Mouse (Mus musculus) stomach, postnatal 0 days (tissue): ENCODE measurements at regions not wholly inside any gene's neighbourhood (a gene's known extent, or its start where the extent isn't known, plus 50 kb on each side); places are given as distances from the start of the nearest gene placed in this dataset.
A peak's percentile ranks its signal among the peaks of the same experiment; 100 is the strongest.

ENCODE experiments used
- ATAC-seq: fragments of 200-750 bp; cut with Nextera tagmentation; 2 replicates; pipeline ENCODE4 v1.8.0; 2017; ENCODE audit not compliant: low FRiP score, low TSS enrichment
- DNase-seq: peaks from one replicate; pipeline ENCODE4 v3.0.0-alpha.2; 2016; ENCODE audit warnings: low spot score
- H3K27ac ChIP-seq: fragments of 300-500 bp; sonication (generic); replicated peaks from 2 replicates; pipeline ENCODE4 v1.5.1; 2014; ENCODE audit warnings: mild to moderate bottlenecking, control low read depth
- H3K27me3 ChIP-seq: fragments of 300-500 bp; sonication (generic); 2 replicates; pipeline ENCODE4 v1.6.1; 2014; ENCODE audit warnings: low read length; ENCODE audit not compliant: control insufficient read depth, insufficient read depth
- H3K36me3 ChIP-seq: fragments of 300-500 bp; sonication (generic); 2 replicates; pipeline ENCODE4 v1.6.1; 2014; ENCODE audit warnings: low read length, mixed read lengths; ENCODE audit not compliant: control insufficient read depth, insufficient read depth
- H3K4me1 ChIP-seq: fragments of 300-500 bp; sonication (generic); replicated peaks from 2 replicates; pipeline ENCODE4 v1.6.1; 2014; ENCODE audit warnings: antibody characterized with exemption; ENCODE audit not compliant: control insufficient read depth, insufficient read depth
- H3K4me2 ChIP-seq: fragments of 300-500 bp; sonication (generic); replicated peaks from 2 replicates; pipeline ENCODE4 v1.6.1; 2014; ENCODE audit warnings: low read depth, mild to moderate bottlenecking, control low read depth, moderate library complexity
- H3K4me3 ChIP-seq: fragments of 300-500 bp; sonication (generic); 2 replicates; pipeline ENCODE4 v1.5.1; 2014; ENCODE audit warnings: low read depth, low read length, control low read depth
- H3K9ac ChIP-seq: fragments of 300-500 bp; sonication (generic); 2 replicates; pipeline ENCODE4 v1.6.1; 2014; ENCODE audit warnings: mild to moderate bottlenecking, low read length, control low read depth, mixed read lengths
- H3K9me3 ChIP-seq: fragments of 300-500 bp; sonication (generic); 2 replicates; pipeline ENCODE4 v1.6.1; 2016; ENCODE audit warnings: low read length; ENCODE audit not compliant: control insufficient read depth
- CTCF ChIP-seq: IDR thresholded peaks from 2 replicates; pipeline ENCODE4 v1.5.1; 2016; ENCODE audit warnings: antibody characterized with exemption, low read depth, mild to moderate bottlenecking, moderate library complexity
- EP300 ChIP-seq: optimal IDR thresholded peaks from 2 replicates; pipeline ENCODE3; 2016; ENCODE audit warnings: antibody characterized with exemption
- WGBS: fragments of 180-500 bp; shearing (Covaris S2); extraction: QIAGEN DNeasy Blood & Tissue Kit; methylation state at CpG from one replicate; pipeline ENCODE4 v1.1.7; 2014; 5-methylcytosine and 5-hydroxymethylcytosine counted together

GRCm38 (mm10) chr7:95460889-95461288 is 710.2 kb upstream of the Tenm4 start:
- no peak overlapping the region for H3K4me3 ChIP-seq
- 73% methylated on average over 4 of the region's 4 CpGs for WGBS
- no peaks in the 10 kb centered on the region for H3K4me1 ChIP-seq
- no peak overlapping the region for H3K27ac ChIP-seq
- no peaks in the 10 kb centered on the region for H3K9me3 ChIP-seq
- H3K9ac ChIP-seq = no peak overlapping the region
- TF ChIP-seq CTCF = no peak
- no peak for TF ChIP-seq EP300
- no peak for DNase-seq
- ATAC-seq = no peak
- H3K4me2 ChIP-seq = no peak overlapping the region
- H3K36me3 ChIP-seq = no peaks in the 10 kb centered on the region
- no peaks in the 10 kb centered on the region for H3K27me3 ChIP-seq

DNA sequence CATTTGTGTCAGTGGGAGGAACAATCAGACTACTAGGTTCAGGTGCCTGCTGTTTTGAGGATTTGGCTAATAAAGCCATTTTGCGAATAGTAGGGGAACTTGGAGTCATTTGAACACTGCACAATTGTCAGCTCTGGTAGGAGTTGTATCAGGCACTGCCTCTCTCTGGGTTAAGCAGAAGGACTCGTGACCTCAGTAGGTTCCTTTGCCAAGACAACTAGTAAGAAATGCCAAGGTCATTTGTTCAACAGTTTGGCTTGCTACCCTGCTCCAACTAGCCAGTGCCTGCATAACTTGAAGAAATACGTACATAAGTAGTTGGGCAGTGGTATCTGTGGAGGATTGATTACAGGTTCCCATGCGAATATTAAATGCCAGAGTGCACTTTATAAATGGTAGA is 705.5 kb upstream of the Tenm4 start:
- H3K36me3 ChIP-seq = no peaks in the 10 kb centered on the region
- H3K4me2 ChIP-seq = no peak overlapping the region
- H3K27ac ChIP-seq = no peak overlapping the region
- no peak for DNase-seq
- WGBS = 80% methylated on average over 4 of the region's 4 CpGs
- no peaks in the 10 kb centered on the region for H3K27me3 ChIP-seq
- no peak overlapping the region for H3K4me3 ChIP-seq
- TF ChIP-seq EP300 (no peak), CTCF (no peak)
- no peak overlapping the region for H3K9ac ChIP-seq
- no peak for ATAC-seq
- no peaks in the 10 kb centered on the region for H3K4me1 ChIP-seq
- no peaks in the 10 kb centered on the region for H3K9me3 ChIP-seq

- Histone ChIP-seq H3K4me2 (no peak overlapping the region), H3K4me1 (no peaks in the 10 kb centered on the region), H3K9ac (no peak overlapping the region), H3K4me3 (no peak overlapping the region), H3K9me3 (no peaks in the 10 kb centered on the region), H3K27ac (no peak overlapping the region), H3K27me3 (no peaks in the 10 kb centered on the region), H3K36me3 (no peaks in the 10 kb centered on the region)
- ATAC-seq = no peak
- TF ChIP-seq EP300 = no peak
- no peak for TF ChIP-seq CTCF
- 23% methylated on average over 3 of the region's 3 CpGs for WGBS
- DNase-seq = no peak
Measured at GRCm38 (mm10) chr7:95467028-95467427, 704.0 kb upstream of the Tenm4 start.

DNA sequence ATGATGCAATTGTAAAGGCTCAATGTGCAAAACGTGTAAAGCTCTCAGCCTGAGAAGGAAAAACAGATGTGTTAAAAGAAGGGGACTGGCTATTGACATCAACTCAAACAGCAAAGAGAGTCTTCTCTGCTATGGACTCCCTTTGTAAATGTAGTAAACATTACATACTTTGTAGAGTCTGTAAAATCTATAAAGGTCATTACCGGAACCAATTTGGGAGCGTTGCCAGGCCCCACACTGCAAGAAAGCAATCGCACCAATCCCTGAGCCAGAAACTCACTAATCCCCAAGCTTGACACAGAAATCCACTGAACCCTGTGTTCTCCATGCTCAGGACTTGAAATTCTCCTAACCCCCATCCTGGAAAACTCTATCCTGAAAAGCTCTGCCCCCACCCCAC is 697.2 kb upstream of the Tenm4 start:
- H3K4me2 ChIP-seq = no peak overlapping the region
- ATAC-seq (no peak), DNase-seq (no peak)
- H3K4me1 ChIP-seq = no peaks in the 10 kb centered on the region
- no peak overlapping the region for H3K4me3 ChIP-seq
- 51% methylated on average over 4 of the region's 4 CpGs for WGBS
- no peak overlapping the region for H3K9ac ChIP-seq
- H3K9me3 ChIP-seq = no peaks in the 10 kb centered on the region
- H3K27me3 ChIP-seq = no peaks in the 10 kb centered on the region
- H3K27ac ChIP-seq = no peak overlapping the region
- H3K36me3 ChIP-seq = no peaks in the 10 kb centered on the region
- TF ChIP-seq CTCF (no peak), EP300 (no peak)

DNA sequence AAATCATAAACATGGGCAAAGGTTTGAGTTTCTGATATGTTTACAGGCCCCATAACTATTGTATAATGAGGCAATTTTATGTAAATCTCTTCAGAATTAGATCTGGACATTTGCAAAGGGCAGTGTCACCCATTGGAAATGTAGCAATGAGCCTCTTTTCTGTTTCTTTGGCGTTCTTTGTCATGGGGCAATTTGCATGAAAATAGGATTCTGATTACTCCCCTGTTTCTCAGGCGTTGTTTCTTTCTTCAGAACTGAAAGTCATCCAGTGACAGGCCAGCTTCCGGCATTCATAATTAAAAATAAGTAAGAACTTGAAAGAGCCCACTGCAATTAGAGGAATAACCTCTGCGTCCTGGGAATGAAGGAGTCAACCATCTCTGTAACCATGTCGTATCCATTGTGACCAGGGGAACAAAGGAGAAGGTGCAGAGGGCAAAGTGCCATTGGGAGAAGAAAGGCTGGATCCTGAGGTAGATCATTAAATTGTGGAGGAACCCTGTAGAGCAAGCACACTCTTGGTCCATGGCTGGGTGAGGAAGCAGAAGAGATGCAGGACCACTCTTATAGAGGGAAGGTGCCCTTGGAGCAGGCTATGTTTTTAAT is 690.8 kb upstream of the Tenm4 start:
- no peak overlapping the region for H3K27ac ChIP-seq
- 59% methylated on average over 5 of the region's 5 CpGs for WGBS
- TF ChIP-seq CTCF (no peak), EP300 (no peak)
- no peak overlapping the region for H3K9ac ChIP-seq
- H3K4me3 ChIP-seq = no peak overlapping the region
- H3K4me1 ChIP-seq = no peaks in the 10 kb centered on the region
- no peaks in the 10 kb centered on the region for H3K36me3 ChIP-seq
- no peaks in the 10 kb centered on the region for H3K27me3 ChIP-seq
- no peak for DNase-seq
- no peak for ATAC-seq
- no peaks in the 10 kb centered on the region for H3K9me3 ChIP-seq
- H3K4me2 ChIP-seq = no peak overlapping the region

DNA sequence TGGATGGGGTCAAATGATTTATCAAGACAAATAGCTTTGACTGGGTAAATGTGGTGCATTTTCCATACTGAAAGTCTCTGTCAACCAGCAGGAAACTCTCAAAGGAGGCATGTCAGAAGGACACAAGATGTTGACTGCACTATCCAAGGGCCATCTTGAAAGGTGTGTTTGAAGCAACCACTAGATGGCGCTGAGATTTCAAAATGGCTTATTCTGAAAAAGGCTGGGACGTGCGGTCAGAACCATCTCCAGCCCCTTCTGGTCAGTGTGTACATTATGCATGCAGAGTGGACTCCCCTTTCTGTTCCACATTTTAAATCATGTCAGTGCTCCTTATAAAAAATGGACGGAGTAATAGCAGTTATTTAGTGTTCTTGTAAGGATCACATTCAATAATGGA is 681.4 kb upstream of the Tenm4 start:
- H3K9ac ChIP-seq = no peak overlapping the region
- DNase-seq = peak; percentile 41
- WGBS = 6% methylated on average over 4 of the region's 4 CpGs
- H3K4me1 ChIP-seq = no peaks in the 10 kb centered on the region
- no peak overlapping the region for H3K27ac ChIP-seq
- H3K36me3 ChIP-seq = no peaks in the 10 kb centered on the region
- H3K4me3 ChIP-seq = no peak overlapping the region
- no peak overlapping the region for H3K4me2 ChIP-seq
- no peaks in the 10 kb centered on the region for H3K27me3 ChIP-seq
- TF ChIP-seq EP300 = no peak
- TF ChIP-seq CTCF = peak; percentile 90
- peak; percentile 69; the same call in 1 of the 2 replicates for ATAC-seq
- H3K9me3 ChIP-seq = no peaks in the 10 kb centered on the region
